Mouse (Mus musculus) right cerebral cortex, adult 2 months (tissue): ENCODE data around the gene Nabp1.

ENCODE experiments used
- DNase-seq, 2 experiments: peaks; one replicate each; pipeline ENCODE4 v3.0.0; 2021 to 2022; ENCODE audit warnings: low spot score in 2 of 2

The Nabp1 gene

DNA sequence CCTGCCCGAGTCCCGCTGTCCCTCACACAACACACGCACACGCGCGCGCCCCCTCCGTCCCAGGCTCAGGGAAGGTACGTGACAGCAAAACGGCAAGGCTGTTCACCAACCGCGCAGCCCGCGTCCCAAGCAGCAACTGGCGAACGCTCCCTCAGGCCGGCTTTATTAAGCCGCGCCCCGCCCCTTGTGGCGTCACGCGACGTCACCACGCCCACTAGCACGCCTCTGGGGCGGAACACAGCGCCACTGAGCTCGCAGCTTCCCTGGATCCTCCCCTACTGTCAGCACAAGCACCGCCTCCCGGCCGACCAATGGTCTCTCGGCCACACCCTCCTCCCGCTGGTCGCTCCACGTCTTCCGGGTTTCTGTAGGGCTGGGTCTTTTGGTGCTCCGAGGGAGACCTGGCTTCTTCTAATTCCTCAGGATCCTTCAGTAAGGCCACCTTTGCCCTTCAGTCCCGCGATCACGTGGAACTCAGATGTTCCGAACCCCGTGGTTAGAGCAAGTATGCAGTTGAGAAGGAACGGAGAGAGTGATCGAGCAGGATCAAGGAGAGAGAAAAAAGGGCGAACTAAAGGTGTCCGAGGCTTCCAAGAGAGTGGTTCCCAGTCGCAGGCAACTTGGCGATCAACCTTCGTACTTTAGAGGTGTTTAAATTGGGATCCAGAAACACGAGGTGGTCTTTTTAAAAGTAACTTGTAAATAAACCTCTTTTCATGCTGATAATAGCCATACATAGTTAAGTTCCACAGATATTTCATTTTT is at the start of gene Nabp1:
Gene Nabp1, minus strand, starts transcription at position 164 of the 765 bp plus-strand sequence.
- DNase-seq: peak; percentile 97 to 98

DNA sequence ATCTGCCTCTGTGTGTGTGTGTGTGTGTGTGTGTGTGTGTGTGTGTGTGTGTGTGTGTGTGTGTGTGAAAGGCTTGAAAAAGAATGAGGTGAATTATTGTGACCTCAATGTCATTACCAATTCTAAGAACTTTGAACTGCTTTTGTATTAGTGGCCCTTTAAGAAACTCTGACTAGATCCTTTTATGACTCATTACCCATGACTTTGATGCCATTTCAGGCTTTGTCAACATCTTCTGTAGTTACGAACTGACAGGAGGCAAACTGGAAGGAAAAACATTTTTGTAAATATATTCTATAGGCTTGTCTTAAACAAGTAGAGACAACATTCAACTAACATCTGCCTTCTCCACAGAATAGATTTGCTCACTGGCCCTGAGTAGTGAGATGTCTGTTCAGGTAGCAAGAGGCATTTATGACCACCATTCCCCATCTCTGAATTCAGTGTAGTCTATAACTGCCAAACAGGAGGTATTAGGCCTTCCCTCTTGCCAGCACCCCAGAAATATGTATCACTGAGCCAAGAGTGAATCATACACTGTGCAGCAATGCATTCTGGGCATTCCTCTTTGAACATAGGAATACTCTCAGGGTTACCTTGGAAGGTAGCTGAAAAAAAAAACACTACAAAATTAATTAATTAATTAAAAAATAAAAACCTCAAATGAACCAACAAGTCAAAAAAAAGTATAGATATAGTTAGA is 47.5 kb upstream of the Nabp1 start:
- no peak for DNase-seq

DNA sequence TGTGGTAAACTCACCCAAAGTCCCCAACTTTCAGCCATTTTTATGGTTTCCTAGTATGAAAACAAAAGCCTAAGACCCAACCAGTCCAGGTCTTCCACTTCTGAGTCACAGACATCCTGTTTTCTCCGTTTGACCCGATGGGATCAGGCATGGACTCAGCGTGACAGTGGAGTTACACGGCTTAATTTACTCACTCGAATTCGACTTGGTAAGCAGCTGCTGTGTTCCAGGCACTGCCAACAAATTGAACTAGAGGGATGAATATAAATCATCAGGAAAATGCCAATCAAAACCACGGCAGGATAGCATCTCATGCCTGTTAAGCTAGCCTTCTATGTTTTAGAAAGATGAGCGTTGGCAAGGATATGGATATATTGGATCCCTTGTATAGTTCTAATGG is 43.4 kb upstream of the Nabp1 start:
- DNase-seq: no peak

DNA sequence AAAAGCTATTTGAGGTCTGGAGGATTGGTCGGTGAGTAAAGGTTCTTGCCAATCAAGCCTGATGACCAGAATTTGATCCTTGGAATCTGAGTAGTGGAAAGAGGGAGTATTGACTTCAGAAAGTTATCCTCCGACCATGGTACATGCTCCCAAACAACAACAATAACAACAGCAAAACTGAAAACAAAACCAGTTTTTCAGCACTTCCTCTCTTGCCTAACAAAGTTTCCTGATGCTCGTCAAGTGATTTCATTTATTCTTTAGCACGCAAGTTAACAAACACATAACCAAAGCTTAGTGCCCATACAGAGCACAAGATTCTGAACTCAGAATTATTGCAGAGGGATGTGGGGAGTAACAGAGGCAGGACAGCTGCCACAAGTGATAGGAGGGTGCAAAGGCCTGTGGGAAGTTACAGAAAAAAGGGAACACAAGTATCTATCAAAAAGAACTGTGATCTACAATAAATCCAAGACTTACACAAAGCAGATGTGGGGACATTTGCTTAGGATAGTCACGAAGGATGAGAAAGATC is 42.1 kb upstream of the Nabp1 start:
- no peak for DNase-seq

DNA sequence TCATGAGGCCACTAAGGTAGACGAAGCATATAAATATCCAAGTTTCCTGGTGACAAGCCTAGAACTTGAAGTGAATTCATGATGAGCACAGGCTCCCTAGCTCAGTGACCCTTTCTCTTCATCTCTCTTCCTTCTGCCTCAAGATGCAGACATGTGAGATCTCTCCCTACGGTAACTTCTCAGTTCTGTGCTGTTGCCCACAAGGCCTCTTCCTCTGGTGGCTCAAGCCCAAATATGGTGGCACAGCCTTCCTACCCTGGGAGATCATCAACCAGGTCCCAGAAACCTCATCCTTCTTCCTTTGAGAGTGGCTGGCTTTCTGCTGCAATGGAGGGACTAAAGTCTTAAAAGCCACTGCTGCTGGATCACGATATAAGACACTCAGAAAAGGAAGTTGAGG is 40.9 kb upstream of the Nabp1 start:
- no peak for DNase-seq

DNA sequence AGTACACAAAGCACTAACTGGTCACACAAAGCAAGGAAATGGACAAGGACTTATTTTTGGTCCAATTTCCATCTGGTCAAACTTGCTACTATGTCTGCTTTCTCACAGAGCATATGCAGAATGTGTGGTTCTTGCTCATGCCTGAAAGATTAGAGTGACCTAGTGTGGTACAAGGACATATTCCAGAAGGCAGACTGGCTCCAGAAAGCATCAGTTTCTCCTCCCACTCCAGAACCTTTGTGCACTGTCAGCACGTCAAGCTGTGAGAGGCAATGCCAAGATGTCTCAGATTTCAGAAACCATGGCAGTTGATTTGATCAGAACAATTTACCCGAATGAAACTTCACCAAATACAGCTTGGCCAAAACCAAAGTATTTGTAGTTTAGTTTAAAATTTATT is 37.4 kb upstream of the Nabp1 start:
- DNase-seq: no peak

DNA sequence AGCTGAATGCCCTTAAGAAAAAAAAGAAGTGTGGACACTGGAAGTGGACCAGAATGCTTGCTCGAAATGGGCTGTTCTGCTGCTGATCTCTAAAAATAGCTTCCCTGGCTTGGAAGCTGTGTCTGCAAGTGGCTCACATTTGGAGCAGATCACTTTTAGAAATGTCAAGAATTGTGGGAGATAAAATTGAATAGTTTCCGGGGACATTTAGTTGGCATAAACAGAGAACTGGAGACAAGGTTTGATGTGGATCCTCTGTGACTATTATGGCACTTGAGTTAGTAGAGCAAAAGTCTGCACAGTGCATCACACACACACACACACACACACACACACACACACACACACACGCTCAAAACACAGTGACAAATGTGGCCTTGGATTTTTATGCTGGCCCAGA is 36.8 kb upstream of the Nabp1 start:
- peak in 1 of 2 experiments; percentile 25 for DNase-seq

DNA sequence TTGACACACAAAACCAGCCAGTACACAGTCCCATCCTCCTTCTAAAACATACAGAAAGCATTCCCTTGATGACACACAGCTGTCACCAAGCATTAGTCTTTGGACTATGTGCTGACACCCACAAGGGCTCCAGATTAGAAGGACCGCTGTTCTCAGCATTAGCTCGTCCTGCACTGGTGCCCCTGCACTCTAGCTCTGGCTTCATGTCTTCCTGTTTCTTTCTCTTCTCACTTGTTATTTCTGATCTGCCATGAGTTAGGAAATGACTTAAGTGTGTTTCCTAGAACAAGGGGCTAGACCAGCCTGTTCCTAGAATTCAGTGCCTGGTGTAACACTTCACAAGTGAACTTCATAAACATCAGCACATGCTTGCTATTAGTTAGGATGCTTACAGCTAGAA is 36.2 kb upstream of the Nabp1 start:
- DNase-seq: no peak

DNA sequence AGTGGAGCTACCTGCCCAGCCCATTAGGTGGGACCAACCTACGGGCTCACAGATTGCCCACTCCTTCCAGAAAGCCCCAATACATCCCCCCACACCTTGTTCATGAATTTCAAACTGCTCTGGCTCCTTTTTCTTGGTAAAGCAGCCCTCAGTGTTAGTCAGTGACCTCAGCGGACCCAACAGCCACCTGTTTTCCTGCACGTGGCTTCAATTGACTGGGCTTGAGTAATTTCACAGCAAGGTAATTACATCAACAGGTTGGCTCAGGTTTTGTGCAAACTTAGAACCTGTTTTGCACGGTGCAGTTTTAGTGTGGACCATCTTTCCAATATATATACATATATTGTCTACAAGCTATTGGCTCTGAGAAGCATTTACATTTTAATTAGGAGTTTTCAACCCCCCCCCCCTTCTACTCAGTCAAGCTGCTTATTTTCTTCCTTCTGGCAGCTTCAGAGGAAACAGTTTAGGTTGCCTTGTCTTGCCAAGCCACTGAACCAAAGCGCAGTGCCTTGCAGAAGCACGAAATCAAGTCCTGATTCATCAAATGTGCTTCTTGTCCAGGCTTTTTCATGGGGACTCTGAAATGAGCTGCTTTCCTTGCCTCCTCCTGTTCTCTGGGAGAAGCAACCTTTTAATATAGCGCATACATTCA is 35.0 kb upstream of the Nabp1 start:
- no peak for DNase-seq

DNA sequence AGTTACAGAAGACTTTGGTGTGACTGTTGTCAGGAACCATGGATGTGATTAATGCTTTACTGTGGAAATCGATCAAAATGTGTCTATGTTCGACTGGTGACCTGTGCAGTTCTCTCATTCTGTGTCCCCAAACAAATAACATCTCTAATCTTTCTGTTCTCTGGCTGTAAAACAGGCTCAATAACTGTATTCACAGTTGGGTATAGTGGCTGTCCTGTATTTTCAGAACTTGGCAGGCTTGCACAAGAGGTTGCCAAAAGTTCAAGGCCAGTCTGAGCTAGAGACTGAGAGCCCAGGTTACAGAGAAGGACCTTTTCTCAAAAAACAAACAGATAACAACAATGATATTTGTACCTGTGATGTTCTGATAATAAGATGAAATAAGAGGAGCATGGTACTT is 34.1 kb upstream of the Nabp1 start:
- no peak for DNase-seq

DNA sequence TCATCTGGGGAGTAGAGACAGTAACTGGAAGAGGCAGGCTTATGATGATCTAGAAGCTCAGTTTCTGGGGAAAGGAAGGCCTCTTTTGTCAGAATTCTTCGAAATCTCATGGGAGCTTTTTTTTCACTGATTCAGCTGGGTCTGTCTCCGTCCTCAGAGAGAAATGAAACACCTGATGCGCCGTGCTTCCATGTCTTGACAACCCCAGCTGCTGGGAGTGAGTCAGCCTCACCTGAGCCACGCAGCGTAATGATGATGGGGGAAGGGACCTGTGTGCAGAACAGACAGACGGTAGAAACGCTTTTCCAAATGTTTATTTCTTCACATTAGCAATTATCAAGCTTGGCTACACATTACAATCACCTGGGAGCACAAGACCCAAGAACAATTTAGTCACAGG is 31.6 kb upstream of the Nabp1 start:
- DNase-seq: peak in 1 of 2 experiments; percentile 14

DNA sequence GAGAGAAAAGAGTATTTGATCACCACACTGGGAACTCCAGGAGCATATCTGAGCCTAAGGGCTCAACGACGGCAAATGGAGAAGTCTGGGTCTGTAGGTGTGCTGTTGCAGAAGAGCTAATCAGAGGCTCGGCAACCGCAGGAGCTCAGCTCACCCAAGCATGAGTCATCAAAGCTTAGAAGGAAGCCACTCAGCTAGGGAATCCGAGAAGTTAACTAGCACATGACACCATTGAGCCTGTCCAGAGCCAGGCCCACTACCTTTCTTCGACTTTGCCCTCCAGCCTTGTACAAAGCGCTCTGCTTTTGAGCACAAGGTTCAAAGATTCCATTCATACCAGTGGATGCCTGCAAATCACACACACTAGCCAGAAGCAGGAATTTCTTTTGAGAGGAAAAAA is 30.9 kb upstream of the Nabp1 start:
- peak; percentile 22 for DNase-seq

DNA sequence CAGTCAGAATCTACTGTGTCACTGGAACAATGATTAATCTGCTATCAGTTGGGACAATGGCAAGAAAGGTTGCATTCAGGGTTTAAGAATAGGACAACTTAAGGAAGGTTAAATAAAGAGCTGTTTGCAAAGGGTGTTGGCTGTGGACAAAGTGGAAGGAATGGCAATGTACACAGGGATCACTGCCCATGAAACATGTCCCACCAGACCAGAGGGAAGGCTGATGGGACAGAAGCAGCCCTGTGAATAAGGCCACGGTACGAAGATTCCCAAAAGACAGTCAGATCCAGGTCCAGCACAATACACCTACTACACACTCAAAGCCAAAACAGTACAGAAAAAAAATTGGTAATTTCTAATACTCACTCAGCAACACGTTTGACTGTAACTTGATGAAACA is 30.3 kb upstream of the Nabp1 start:
- DNase-seq: no peak

DNA sequence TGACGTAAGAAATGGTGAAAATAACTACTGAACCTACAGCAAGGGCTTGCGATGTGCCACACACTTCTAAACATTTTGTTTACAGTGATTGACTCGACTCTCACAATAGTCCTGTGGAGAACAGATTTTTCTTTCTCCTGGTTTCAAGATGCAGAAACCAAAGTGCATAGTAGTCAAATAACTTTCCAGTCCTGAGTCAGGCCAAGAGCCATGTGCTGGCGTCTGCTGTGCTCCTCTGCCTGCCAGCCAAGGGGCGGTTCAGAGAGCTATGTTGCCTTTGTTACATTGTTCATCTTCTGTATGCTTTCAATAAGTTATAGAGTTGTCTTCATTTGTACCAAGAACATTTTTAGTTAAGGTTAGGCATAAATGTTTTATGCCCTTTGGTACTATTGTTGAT is 29.2 kb upstream of the Nabp1 start:
- no peak for DNase-seq

DNA sequence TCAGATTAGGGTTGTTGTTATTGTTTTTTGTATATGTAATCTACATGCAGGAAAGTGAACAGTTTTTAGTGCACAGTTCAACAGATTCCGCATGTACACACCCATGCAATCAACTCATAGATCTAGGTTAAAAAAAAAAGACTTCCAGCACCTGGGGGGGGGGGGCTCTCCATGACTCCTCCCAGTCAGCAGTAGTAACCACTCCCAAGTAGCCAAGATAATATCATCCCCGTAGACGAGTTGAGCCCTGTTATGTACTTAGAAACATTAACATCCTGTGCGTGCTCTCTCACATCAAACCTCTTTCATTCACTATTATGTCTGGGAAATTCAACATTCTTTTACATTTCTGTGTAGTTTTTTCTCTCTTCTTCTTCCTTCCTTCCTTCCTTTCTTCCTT is 28.0 kb upstream of the Nabp1 start:
- no peak for DNase-seq

DNA sequence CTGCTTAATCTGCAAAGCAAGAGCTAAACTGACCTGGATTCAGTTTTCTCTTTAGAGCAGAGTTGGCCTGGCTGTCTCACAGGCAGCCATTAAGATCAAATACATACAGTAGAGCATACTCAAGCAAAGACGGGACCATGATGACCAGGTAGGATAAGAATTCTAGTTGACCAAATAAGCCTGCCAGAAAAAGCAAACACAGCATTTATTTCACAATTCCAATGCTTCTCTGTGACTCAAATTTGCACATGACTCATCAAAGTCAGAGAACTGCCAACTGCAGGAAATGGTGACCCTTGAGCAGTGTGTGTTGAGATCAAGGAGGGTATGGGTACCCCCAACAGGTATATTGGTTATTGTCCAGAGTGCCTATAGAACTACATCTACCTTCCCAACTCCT is 27.4 kb upstream of the Nabp1 start:
- no peak for DNase-seq

DNA sequence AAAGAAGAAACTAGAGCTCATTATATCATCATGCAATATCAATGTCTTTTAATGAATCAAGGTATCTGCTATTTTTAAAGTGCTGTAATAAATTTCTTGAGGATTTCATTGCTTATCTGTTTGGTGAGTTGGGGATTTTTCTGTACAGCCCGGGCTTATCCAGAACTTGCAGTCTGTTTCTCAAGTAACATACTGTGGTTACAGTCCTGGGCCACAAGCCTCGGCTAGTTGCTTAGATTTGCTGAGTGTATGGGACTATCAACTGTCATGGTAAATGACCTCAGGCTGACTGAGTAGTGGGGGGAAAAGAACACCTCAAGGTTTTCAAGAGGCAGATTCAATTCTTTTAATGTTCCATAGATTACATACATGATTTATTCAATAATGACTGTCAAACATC is 24.8 kb upstream of the Nabp1 start:
- DNase-seq: no peak

DNA sequence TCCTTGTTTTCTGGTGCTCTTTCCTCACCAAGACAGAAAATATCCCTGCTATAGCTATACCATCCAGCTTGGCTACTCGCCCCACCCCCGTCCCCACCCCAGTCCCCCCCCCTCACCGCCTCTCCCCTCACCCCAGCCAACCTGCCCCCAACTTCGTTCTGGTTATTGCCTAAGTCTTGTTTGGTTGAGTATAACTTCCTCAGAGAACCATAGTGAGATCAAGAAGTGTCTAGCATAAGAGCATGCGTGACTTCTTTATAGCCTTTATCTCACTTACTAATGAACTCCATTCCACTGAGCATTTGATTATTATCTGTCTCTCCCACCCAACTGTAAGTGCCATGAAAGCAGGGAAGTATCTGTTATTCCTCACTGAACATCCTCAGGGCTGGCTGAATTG is 24.1 kb upstream of the Nabp1 start:
- no peak for DNase-seq

DNA sequence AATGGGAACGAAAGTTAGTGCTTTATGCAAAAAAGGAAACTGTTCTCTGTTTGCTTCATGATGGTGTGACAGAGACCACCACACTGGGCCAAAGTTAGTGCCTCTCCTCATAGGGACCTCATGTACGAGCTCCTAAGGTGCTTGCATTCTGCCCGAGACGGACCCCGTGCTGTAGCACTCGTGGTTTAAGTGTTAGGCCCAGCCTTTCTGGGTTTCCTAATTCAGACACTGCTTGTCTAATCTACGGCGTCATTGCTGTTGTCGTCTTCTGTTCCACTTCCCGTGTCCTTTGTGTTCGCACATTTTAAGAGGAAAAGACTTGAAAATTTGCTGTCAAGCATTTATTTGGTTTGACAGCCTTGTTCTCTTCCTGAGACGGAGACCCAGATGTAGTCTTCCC is 23.0 kb upstream of the Nabp1 start:
- DNase-seq: no peak

DNA sequence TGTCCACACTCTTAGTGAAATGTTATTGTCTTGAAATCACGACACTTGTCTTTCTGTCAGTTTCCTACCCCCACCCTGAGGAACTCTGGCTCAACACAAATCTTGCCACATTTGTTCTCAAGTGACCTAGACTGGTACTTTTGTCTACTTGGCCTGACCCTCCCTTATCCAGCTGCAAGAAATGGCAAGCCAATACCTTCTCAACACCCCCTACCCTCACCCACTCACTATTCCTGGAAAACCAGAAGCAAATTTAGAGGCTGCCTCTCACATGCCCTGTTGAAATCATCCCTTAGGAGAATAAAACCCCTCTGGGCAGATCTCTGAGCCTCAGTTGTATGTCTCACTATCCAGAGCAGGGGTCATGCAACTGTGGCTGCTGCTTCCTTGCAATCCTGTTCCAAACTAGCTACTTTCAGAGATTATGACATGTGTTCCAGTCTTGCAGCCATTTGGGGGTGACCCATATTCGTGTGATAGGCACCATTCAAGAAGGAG is 20.4 kb upstream of the Nabp1 start:
- no peak for DNase-seq

DNA sequence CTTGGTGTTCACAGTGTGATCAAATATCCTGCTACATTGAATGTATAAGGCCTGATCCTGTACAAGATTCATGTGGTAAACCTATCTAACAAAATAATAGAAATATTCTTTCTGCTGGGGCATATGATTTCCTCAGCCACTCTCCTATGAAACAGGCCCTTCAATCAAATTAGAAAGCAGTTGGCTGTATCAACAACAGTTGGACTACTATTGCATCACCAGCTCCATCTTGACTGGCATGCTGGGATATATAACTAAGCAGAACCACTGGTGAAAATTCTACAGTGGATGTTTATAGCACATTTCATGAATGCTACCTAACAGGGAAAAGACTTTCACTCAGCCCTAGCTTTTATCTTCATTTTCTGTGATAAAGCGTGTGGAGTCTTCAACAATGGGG is 17.9 kb upstream of the Nabp1 start:
- no peak for DNase-seq

DNA sequence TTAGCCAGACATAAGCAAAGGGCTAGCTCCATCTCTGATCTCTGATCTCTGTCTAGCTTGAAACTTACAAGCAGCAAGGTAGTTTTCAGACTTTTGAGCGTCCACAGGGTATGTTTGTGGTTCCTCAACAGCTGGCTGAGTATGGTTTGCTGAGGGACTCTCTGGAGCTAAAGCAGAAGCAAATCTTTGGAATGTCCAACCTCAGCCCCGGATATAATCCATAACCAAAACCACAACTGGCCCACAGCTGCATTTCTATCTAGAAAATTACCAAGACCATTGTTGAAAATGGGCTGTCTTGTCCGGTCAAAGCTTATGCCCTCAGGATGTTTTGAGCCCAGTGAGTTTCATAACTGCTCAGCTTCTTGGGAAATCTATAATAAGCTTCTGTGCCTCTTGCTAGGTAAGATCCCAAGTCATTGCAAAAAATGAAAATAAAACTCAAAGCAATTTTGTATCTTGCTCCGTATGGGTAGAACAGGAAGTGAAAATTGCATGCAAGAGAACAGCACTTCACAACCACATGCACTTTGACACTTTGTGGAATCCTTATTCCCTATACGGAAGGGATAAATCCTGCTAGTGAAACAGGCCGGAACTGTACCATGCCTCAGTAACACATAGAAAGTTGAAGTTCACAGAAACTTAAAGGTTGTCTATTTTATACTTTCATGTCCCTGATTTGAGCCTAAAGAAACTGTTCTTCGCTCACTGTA is 15.5 kb upstream of the Nabp1 start:
- no peak for DNase-seq
